Mouse (Mus musculus) spleen, adult 2 months (tissue): ENCODE measurements around the gene Eddm3b.

Source experiments
- CTCF ChIP-seq: fragments of 200-500 bp; IDR thresholded peaks from 2 replicates; pipeline ENCODE4 v1.5.1; 2011; ENCODE audit warnings: mild to moderate bottlenecking, inconsistent platforms; ENCODE audit not compliant: insufficient read depth, insufficient read length, insufficient replicate concordance; ENCODE audit errors: extremely low read depth
- POLR2A ChIP-seq: fragments of 200-500 bp; IDR thresholded peaks from 2 replicates; pipeline ENCODE4 v1.6.1; 2011; ENCODE audit warnings: low read depth, low read length, inconsistent platforms

DNA sequence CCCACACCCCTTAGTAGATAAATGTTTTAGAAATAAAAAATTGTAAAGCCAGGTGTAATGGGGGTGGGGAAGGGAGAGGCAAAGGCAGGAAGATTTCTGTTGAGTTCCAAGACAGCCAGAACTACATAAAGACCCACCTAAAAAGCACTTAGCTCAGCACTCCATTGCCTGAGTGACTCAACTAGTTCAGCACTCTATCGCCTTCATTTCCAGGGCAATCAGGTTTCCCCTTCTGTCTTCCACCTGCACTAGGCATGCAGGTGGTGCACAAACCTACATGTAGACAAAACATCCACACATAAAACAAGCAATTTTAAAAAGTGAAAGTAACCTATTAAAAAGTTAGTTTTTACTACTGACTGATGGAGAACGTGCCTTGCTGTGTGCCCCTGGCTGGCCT lies 29.1 kb upstream of the Eddm3b start:
- TF ChIP-seq CTCF, result no peak
- no peak for TF ChIP-seq POLR2A
